Mouse (Mus musculus) lung, adult 2 months (tissue): ENCODE measurements at regions not wholly inside any gene's neighbourhood (a gene's known extent, or its start where the extent isn't known, plus 50 kb on each side); places are given as distances from the start of the nearest gene placed in this dataset.

Source experiments
- CTCF ChIP-seq: fragments of 200-500 bp; IDR thresholded peaks from 2 replicates; pipeline ENCODE4 v1.5.1; 2011; ENCODE audit warnings: mild to moderate bottlenecking, low read length, control low read depth; ENCODE audit not compliant: insufficient read depth
- POLR2A ChIP-seq: fragments of 200-500 bp; IDR thresholded peaks from 2 replicates; pipeline ENCODE4 v1.6.1; 2011; ENCODE audit warnings: low read depth, mild to moderate bottlenecking, control low read depth, low read length, borderline replicate concordance; ENCODE audit errors: extremely low read depth

DNA sequence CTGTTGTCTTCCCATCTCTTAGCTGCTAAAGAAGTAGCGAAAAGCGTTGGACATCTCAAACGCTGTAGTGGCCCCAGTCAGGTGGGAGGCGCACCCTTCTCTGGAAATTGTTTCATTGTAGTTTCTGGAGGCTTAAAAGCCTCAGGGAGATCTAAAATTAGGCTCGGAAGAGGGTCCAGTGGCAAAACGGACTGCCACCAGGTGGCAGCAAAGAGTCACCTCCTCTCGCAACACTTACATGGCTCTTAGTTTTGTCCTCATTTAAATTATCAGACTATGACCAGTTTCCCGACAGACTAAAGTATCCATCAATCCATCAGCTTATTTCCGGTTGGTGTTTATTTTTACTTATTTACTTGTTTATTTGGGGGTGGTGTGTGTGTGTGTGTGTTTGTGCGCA, 81.6 kb upstream of the Cntn1 start:
- TF ChIP-seq POLR2A = no peak
- peak; percentile 76 for TF ChIP-seq CTCF
